Mouse (Mus musculus) mouse embryonic stem cell (cell line): ENCODE measurements around the gene Myo18b.

ENCODE experiments used
- in situ Hi-C, 2 experiments: fragments of 300-500 bp; cut with MboI; formaldehyde crosslinking; loops; 1 replicate in 1 of 2; 3 replicates in 1 of 2; pipeline ENCODE4 v1.14.3; 2019 to 2020; ENCODE audit warnings: low sequenced_read_pairs in 2 of 2, low pct_unique_long_range_greater_than_20kb in 1 of 2, mixed read lengths in 1 of 2; ENCODE audit not compliant: unreplicated experiment in 1 of 2

Myo18b gene

GRCm38 (mm10) chr5:112888651-112889050, 7.5 kb downstream of the Myo18b start:
- in situ Hi-C loops, result loop anchor here in 1 of 2 experiments (10.0 kb wide), 1 partner anchor 166 kb away; no protein-coding TSS in a partner anchor

DNA sequence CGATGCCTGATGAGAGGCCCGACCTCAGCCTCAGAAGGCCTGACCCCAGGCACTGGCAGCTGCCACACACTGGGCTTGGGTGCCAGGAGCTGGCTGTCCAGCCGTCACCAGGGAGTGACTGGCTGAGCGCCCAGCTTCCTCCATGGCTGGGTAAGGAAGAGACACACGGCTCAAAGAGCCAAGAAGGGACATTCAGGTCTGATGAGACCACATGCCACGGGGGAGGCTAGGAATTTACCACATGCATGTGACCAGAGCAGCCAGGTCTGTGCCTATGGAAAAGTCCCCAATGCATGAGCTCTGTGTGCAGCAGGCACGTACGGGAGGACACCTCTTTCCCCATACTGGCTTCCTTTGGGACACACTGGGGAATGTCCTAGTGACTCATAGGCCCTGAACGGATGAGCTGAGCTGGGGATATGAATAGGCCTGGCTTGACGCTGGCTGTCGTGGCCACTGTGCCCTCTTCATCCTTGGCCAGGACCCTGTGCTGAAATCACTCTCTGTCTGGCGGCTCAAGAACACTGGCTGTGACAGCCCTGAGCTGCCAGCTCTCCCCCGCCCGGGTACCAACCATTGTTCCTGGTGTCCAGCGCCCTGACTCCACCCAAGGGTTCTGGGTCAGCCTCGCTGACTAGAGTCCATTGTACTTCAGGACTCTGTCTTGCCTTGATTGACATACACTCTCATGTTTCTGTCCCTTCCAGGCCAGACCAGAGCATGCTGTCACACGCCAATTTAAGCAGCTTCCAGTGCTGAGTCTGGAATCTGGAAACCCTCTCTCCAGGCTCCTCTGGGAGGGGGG, 9.3 kb downstream of the Myo18b start:
- in situ Hi-C loops, result loop anchor here in 1 of 2 experiments (10.0 kb wide), 1 partner anchor 168 kb away; no protein-coding TSS in a partner anchor

DNA sequence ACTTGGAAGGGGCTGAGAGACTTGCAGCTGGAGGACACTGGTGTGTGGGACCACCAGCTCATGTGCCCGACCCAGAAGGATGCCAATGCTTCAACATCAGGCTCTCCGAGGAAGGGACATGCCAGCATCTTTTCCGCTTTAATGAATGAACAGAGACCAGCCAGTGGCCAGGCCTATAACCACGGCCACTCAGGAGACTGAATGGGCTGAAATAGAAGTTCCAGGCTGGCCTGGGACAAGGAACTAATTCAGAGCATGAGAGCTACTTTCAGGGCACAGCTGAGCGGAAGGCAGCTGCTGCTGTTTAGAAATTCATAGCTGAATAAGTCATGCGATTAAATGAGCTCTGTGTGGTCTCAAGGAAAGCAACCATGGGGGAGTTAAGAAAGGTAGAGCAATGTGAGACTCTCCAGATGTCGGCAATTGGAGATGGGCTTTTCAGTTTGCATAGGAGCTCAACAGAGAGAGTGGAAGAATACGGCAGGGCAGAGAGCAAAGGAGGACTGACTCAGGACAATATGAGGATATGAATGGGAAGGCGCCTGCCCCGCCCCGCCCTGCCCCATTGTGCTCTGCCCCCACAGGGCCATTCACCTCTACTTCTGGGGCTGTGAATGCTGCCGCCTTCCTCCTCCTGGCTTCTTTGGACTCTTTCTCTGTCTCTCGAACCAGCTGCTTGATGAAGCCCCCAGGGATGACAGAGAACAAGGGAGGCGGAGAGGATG, 18.6 kb downstream of the Myo18b start:
- in situ Hi-C loops, result loop anchor here in 1 of 2 experiments (5.0 to 10.0 kb wide), 2 partner anchors 180 to 433 kb away; partner anchors contain the start of gene Gm6588

- in situ Hi-C loops, result loop anchor here in 1 of 2 experiments (5.0 to 10.0 kb wide), 2 partner anchors 180 to 432 kb away; partner anchors contain the start of gene Gm6588
These were observed 19.2 kb downstream of the Myo18b start for GRCm38 (mm10) chr5:112876846-112877390.

GRCm38 (mm10) chr5:112872999-112873398, 23.2 kb downstream of the Myo18b start:
- in situ Hi-C loops, result loop anchor here in 1 of 2 experiments (10.0 kb wide), 1 partner anchor 428 kb away; the partner anchor contains the start of gene Gm6588

GRCm38 (mm10) chr5:112870729-112871128, 25.4 kb downstream of the Myo18b start:
- in situ Hi-C loops, result loop anchor here in 1 of 2 experiments (10.0 kb wide), 1 partner anchor 426 kb away; the partner anchor contains the start of gene Gm6588

- in situ Hi-C loops, result no loop called here
These were observed 27.5 kb downstream of the Myo18b start for GRCm38 (mm10) chr5:112868620-112869019.

GRCm38 (mm10) chr5:112864719-112865367, 31.3 kb downstream of the Myo18b start:
- in situ Hi-C loops, result no loop called here

- in situ Hi-C loops, result no loop called here
These were observed 36.7 kb downstream of the Myo18b start for GRCm38 (mm10) chr5:112859379-112860035.

DNA sequence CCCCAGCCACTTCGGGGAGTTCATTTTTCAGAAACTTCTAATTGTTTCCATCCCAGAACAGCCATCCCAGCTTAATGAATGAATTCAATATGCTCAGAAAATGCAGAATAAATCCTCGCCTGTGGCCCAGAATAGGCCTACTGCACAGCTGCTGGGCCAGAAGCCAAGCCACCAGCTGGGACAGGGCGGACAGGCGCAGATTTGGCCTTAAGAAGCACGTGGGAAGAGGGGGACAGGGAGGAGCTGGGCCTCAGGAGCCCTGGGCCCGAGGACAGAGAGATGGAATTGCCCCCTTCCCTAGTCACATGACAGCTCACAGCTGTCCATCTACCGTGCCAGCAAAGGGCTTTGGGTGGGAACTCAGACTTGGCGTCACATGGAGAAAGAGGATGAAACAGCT, 43.0 kb downstream of the Myo18b start:
- in situ Hi-C loops, result no loop called here

GRCm38 (mm10) chr5:112851389-112851788, 44.8 kb downstream of the Myo18b start:
- in situ Hi-C loops, result no loop called here

DNA sequence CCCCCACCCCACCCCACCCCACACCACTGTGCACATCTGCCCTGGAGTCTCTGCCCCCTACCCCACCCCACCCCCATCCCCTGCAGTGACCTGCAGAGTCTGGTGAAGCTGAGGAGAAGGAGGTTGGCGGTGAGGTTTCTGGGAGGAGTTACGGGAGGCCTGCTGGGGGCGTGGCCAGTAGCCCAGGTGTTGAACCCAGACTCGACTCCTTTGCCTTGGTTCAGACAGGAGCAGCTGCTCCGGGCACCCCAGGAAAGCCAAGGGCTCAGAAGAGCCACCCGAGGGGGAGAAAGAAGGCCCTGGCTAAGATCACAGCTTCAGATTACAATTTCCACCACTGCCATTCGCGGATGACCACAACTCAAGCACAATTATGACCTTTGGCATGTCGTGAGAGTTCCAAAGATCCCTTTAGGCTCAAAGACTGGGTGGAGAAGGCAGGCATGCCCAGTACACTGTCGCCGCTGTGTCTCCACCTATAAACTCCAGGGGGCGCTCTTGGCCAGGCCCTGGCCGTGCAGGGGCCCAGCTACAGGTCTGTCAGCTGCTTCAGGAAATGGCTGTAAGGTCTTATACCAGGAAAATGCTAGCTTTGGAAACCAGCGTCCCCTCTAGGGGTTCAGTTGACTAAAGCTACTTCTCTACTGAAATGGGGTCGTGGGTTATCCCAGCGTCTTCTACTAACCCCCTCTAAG, 47.4 kb downstream of the Myo18b start:
- in situ Hi-C loops, result no loop called here

- in situ Hi-C loops, result no loop called here
These were observed 48.1 kb downstream of the Myo18b start for GRCm38 (mm10) chr5:112847985-112848542.

- in situ Hi-C loops, result no loop called here
These were observed 50.0 kb downstream of the Myo18b start for GRCm38 (mm10) chr5:112846146-112846545.

DNA sequence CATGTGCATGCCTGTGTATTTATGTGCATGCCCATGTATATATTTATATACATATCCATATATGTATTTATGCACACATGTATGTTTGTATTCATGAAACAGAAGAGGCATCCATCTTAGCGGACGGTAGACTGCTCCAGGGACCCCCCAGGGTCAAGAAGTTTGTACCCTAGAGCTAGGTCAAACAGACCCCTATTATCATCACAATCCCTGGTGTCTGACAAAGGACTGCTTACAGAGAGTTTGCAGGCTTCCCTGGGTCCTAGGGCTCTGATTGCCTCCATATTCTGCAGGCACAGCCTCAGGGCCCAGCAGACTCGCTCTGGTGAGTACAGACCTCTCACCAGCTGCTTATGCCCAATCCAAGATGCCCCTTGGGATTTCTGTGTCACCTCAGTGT, 51.7 kb downstream of the Myo18b start:
- in situ Hi-C loops, result no loop called here

DNA sequence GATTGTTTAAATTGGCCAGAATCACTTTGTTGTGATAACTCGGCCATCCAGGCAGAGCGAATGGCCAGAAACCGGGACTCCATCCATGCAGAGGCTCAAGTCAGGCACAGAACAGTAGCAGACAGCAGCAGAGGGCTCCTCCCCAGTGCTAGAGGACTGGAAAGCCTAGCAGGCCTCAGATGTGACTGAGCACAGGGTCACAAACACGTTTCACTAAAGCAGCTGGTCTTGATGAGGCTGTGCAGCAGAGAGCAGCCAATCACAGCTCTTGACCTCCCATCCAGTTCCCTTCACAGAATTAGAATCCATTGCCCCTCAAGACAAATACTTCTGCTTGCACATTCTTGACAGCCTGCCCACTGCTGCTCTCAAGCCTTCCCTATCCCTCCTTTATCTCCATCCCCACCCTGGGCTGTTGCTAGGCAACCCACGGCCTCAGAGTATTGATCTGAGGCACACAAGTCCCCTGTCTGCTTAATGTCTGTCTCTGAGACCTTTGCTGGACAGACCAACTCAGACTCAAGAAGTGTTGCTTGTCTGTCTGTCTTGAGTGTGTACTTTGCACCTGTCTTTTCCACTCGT, 52.4 kb downstream of the Myo18b start:
- in situ Hi-C loops, result no loop called here

- in situ Hi-C loops, result no loop called here
These were observed 53.5 kb downstream of the Myo18b start for GRCm38 (mm10) chr5:112842696-112843095.
